Mouse (Mus musculus) lung, postnatal 14 days (tissue): ENCODE measurements around the gene Olfr742.

Source experiments
- DNase-seq: peaks from one replicate; pipeline ENCODE4 v3.0.0; 2021

Gene Olfr742

DNA sequence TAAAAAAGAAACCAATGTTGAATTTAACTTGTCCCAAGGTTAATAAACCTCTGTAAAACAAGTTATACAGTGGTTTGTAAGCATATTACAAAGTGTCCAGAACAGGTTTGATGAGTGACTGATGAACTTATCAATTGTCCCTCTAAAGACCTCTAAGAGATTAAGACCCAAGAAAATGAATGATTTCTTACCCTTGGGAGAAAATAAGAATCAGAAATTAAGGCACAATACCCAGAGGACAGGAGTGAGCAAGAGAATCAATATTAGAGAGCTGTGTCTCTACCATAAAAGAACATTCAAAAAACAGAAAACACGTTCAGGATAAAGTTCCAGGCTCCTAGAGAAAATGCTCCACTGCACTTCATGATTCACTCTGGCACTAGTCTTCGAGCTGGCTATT is at the start of gene Olfr742:
Gene Olfr742 (plus strand): TSS at position 301 of the 400 bp plus-strand sequence.
- no peak for DNase-seq

GRCm38 (mm10) chr14:50472438-50472837 is 31.0 kb upstream of the Olfr742 start, which contains the start of gene Olfr741:
TSS of gene Olfr741 (plus strand) at chr14:50472738.
- no peak for DNase-seq

DNA sequence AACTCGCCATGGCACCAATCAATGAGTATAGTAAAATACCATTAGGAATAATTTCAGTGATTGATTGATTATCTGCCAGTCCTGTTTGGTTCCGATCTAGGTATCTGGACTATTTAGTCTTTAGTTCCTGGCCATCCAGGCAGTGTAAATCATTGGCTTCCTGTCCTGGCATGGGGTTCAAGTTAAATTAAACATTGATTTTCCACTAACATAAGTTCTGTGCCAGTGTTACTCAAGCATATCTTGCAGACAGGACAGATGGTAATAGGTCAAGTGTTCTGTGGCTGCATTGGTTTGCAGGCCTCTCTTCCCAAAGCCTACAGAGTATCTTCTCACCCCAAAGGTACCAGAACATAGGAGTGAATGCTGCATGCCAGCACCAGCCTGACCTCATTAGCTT is 25.0 kb upstream of the Olfr742 start:
- no peak for DNase-seq

GRCm38 (mm10) chr14:50521539-50521938 is 18.1 kb downstream of the Olfr742 start, which contains the start of gene Olfr743:
TSS of gene Olfr743 (plus strand) at chr14:50521839.
- no peak for DNase-seq

GRCm38 (mm10) chr14:50552734-50553133 is 49.3 kb downstream of the Olfr742 start:
- DNase-seq, result no peak
